Mouse (Mus musculus): ENCODE measurements around the gene Gm10382.

Gm10382 gene

DNA sequence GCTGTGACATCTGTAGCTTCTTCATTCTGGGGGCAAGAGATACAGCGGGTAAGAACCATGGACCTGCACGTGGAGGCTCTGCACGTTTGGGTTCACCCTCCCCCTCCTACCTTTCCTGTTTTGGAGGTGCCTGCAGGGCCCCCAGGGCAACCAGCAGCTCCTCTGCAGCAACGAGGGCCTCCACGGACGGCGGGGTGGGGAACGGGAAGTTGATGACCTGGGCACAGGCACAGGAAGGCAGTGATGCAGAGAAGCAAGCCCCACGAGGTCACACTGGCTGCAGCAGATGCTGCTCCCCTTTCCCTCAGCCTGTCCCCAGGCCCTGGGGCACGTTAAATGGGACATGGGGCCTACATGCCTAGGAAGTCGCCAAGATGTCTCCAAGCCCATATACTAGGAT lies 30.0 kb downstream of the Gm10382 start:
- no peak for TF ChIP-seq GATA4 (IDR thresholded peaks at IDR 0.05; ENCODE audit: insufficient replicate concordance, low read length)

DNA sequence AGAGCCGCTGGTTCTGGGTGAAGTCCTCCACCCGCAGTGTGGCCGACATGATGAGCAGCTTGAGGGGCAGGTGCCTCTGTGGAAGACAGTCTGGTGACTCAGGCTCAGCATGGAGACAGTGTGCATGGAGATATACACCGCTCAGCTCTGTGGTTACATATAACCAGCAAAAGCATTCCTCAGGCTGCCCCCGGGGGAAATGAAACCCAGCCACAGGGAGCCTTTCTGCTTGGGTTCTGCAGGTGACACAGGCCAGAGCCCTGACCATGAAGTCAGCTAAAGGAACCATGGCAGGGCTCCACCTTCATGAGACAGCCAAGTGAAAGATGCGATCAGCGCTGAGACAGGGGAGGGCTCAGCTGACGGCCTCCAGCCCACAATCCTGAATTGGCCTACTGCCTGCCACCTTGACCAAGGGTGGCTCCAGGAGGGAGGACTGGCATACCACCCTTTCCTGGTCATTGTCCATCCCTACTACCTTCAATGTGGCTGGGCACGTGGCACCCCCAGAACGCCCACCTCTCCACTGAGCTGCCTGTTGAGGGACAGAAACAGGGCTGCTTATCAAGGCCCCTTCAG lies 36.7 kb downstream of the Gm10382 start:
- no peak for TF ChIP-seq GATA4 (IDR thresholded peaks at IDR 0.05; ENCODE audit: insufficient replicate concordance, low read length)

GRCm38 (mm10) chr5:125426343-125426742 lies 37.2 kb downstream of the Gm10382 start:
- TF ChIP-seq GATA4 (IDR thresholded peaks at IDR 0.05; ENCODE audit: insufficient replicate concordance, low read length): no peak

- no peak for TF ChIP-seq GATA4 (IDR thresholded peaks at IDR 0.05; ENCODE audit: insufficient replicate concordance, low read length)
Observed at GRCm38 (mm10) chr5:125433793-125434337, 44.7 kb downstream of the Gm10382 start, which contains the start of gene Dhx37. TSS of gene Dhx37 (minus strand) at chr5:125434121.
